Mouse (Mus musculus): ENCODE measurements around the gene Dars2. TPM values are rescaled to one million over a fixed set of nuclear protein-coding genes. Genes with fewer than 3 reads are reported as not detected.
A peak's percentile ranks its signal among the peaks of the same experiment; 100 is the strongest.

The Dars2 gene
- polyA plus RNA-seq (2011; ENCODE audit: insufficient read depth, insufficient read length, low read depth, missing spikeins), result 45.4 and 46.1 TPM in 2 replicates

GRCm38 (mm10) chr1:161070352-161071271, at the start of gene Dars2, which contains the start of gene Cenpl:
Gene Dars2 (minus strand): TSS chr1:161070658.
Gene Cenpl (plus strand): TSS chr1:161070713.
- Histone ChIP-seq H3K9ac (ENCODE audit: low read depth, poor library complexity, severe bottlenecking) (peak within 1 kb of the TSS; percentile 87), H3K9me3 (replicated peaks; ENCODE audit: control insufficient read depth, insufficient read depth, low read length, poor library complexity, severe bottlenecking) (no peaks in the 10 kb centered on the region), H3K27ac (ENCODE audit: insufficient read depth, low read length) (peak within 1 kb of the TSS; percentile 66; the same call in 1 of the 2 replicates), H3K4me3 (ENCODE audit: low read depth, low read length) (peak within 1 kb of the TSS; percentile 96), H3K36me3 (ENCODE audit: control insufficient read depth, insufficient read depth, low read length, poor library complexity, severe bottlenecking) (peaks cover 9% of the 10 kb centered on the region), H3K4me1 (ENCODE audit: control insufficient read depth, insufficient read depth, low read length) (no peaks in the 10 kb centered on the region), H3K27me3 (ENCODE audit: control insufficient read depth, insufficient read depth, low read length, poor library complexity, severe bottlenecking) (no peaks in the 10 kb centered on the region; the same call in 1 of the 2 replicates)
- TF ChIP-seq EP300 (IDR thresholded peaks at IDR 0.05; ENCODE audit: insufficient read depth, low read depth, low read length), result 0 out of 2 replicates have a peak, but pooled peaks have one; percentile 30
- TF ChIP-seq POLR2A (IDR thresholded peaks at IDR 0.05; ENCODE audit: insufficient read depth, low read length), result no peak
- TF ChIP-seq CTCF (IDR thresholded peaks at IDR 0.05; ENCODE audit: low read depth, low read length), result no peak

DNA sequence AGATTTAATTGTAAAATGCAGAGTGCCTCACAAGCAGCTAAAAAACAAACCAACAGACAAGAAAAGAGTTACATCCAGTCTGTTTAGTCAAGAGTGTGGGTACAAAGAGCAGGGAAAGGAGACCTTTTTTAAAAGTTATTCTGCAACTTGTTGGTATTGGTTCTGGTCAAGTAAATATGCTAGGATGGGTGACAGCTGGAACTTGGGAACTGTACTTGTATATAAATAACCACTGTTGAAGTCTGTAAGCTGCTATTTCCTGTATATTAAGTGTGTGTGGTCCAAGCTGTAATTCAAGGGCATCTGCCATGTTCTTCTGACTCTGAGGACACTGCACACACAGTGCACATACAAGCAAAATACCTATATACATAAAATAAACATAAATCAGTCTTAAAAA, 44.1 kb upstream of the Dars2 start:
- Histone ChIP-seq H3K27ac (ENCODE audit: insufficient read depth, low read length) (no peak overlapping the region), H3K27me3 (ENCODE audit: control insufficient read depth, insufficient read depth, low read length, poor library complexity, severe bottlenecking) (no peaks in the 10 kb centered on the region), H3K36me3 (ENCODE audit: control insufficient read depth, insufficient read depth, low read length, poor library complexity, severe bottlenecking) (no peaks in the 10 kb centered on the region), H3K9ac (ENCODE audit: low read depth, poor library complexity, severe bottlenecking) (no peak overlapping the region), H3K4me1 (ENCODE audit: control insufficient read depth, insufficient read depth, low read length) (no peaks in the 10 kb centered on the region), H3K4me3 (ENCODE audit: low read depth, low read length) (no peak overlapping the region), H3K9me3 (replicated peaks; ENCODE audit: control insufficient read depth, insufficient read depth, low read length, poor library complexity, severe bottlenecking) (no peaks in the 10 kb centered on the region)
- no peak for TF ChIP-seq CTCF (IDR thresholded peaks at IDR 0.05; ENCODE audit: low read depth, low read length)
- TF ChIP-seq POLR2A (IDR thresholded peaks at IDR 0.05; ENCODE audit: insufficient read depth, low read length), result no peak
- no peak for TF ChIP-seq EP300 (IDR thresholded peaks at IDR 0.05; ENCODE audit: insufficient read depth, low read depth, low read length)

- H3K4me1 ChIP-seq (ENCODE audit: control insufficient read depth, insufficient read depth, low read length), result no peaks in the 10 kb centered on the region
- TF ChIP-seq CTCF (IDR thresholded peaks at IDR 0.05; ENCODE audit: low read depth, low read length) (no peak), EP300 (IDR thresholded peaks at IDR 0.05; ENCODE audit: insufficient read depth, low read depth, low read length) (no peak), POLR2A (IDR thresholded peaks at IDR 0.05; ENCODE audit: insufficient read depth, low read length) (no peak)
- no peak overlapping the region for H3K9ac ChIP-seq (ENCODE audit: low read depth, poor library complexity, severe bottlenecking)
- H3K36me3 ChIP-seq (ENCODE audit: control insufficient read depth, insufficient read depth, low read length, poor library complexity, severe bottlenecking), result no peaks in the 10 kb centered on the region; the same call in 1 of the 2 replicates
- H3K4me3 ChIP-seq (ENCODE audit: low read depth, low read length), result no peak overlapping the region
- H3K27me3 ChIP-seq (ENCODE audit: control insufficient read depth, insufficient read depth, low read length, poor library complexity, severe bottlenecking), result no peaks in the 10 kb centered on the region
- no peaks in the 10 kb centered on the region for H3K9me3 ChIP-seq (replicated peaks; ENCODE audit: control insufficient read depth, insufficient read depth, low read length, poor library complexity, severe bottlenecking)
- no peak overlapping the region for H3K27ac ChIP-seq (ENCODE audit: insufficient read depth, low read length)
Observed at GRCm38 (mm10) chr1:161109216-161109615, 38.8 kb upstream of the Dars2 start.

DNA sequence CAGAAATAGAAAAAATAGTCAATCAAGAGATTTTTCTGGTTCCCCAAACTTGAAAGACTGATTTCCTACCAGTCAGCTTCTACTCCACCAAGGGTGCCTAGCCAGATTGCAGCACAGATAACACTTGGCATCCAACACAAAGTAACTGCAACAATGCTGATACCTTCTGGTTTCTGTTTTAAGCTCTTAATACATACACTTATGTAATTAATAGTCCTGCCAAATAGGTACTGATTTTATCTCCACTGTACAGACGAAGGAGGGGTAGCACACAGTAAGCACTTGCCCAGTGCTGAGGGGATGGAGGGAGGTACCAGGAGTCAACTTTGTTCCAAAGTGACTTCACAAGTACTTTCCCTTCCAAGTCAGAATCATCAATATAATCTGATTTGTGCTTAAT, 33.4 kb upstream of the Dars2 start:
- Histone ChIP-seq H3K9me3 (replicated peaks; ENCODE audit: control insufficient read depth, insufficient read depth, low read length, poor library complexity, severe bottlenecking) (no peaks in the 10 kb centered on the region), H3K27me3 (ENCODE audit: control insufficient read depth, insufficient read depth, low read length, poor library complexity, severe bottlenecking) (no peaks in the 10 kb centered on the region), H3K4me1 (ENCODE audit: control insufficient read depth, insufficient read depth, low read length) (no peaks in the 10 kb centered on the region), H3K4me3 (ENCODE audit: low read depth, low read length) (no peak overlapping the region), H3K36me3 (ENCODE audit: control insufficient read depth, insufficient read depth, low read length, poor library complexity, severe bottlenecking) (no peaks in the 10 kb centered on the region; the same call in none of the 2 replicates), H3K9ac (ENCODE audit: low read depth, poor library complexity, severe bottlenecking) (no peak overlapping the region), H3K27ac (ENCODE audit: insufficient read depth, low read length) (no peak overlapping the region)
- no peak for TF ChIP-seq CTCF (IDR thresholded peaks at IDR 0.05; ENCODE audit: low read depth, low read length)
- TF ChIP-seq POLR2A (IDR thresholded peaks at IDR 0.05; ENCODE audit: insufficient read depth, low read length), result no peak
- no peak for TF ChIP-seq EP300 (IDR thresholded peaks at IDR 0.05; ENCODE audit: insufficient read depth, low read depth, low read length)

DNA sequence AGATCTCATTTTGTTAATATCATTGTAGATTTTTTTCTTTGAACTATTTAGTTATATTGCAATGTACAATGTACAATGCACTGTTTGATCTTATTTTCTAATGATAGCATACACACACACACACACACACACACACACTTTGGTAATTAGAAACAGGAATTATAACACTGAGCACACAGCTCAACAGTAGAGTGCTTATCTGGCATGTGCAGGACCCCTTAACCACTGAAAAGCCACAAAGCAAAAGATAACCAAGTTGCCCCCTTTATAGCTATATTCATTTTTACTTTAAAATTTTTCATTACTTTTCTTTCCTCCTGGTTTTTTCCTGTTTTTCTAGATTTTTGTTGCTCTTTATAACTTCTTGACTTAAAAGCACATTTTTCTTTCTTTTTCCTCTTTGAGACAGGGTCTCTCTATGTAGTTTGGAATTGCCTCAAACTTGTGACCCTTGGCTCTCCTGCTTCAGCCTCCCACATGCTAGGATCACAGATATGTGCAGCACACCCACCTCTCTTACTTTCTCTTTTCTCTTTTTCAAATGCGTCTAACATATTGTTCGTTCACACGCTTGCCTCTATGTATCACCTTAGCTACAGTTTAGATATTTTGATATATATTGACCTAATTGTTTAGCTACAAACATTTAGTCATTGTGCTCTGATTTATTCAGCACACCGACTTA, 29.4 kb upstream of the Dars2 start:
- H3K27me3 ChIP-seq (ENCODE audit: control insufficient read depth, insufficient read depth, low read length, poor library complexity, severe bottlenecking), result no peaks in the 10 kb centered on the region
- H3K4me3 ChIP-seq (ENCODE audit: low read depth, low read length), result no peak overlapping the region
- H3K9me3 ChIP-seq (replicated peaks; ENCODE audit: control insufficient read depth, insufficient read depth, low read length, poor library complexity, severe bottlenecking), result no peaks in the 10 kb centered on the region
- no peak overlapping the region for H3K9ac ChIP-seq (ENCODE audit: low read depth, poor library complexity, severe bottlenecking)
- H3K4me1 ChIP-seq (ENCODE audit: control insufficient read depth, insufficient read depth, low read length), result no peaks in the 10 kb centered on the region
- no peak overlapping the region for H3K27ac ChIP-seq (ENCODE audit: insufficient read depth, low read length)
- TF ChIP-seq CTCF (IDR thresholded peaks at IDR 0.05; ENCODE audit: low read depth, low read length) (no peak), POLR2A (IDR thresholded peaks at IDR 0.05; ENCODE audit: insufficient read depth, low read length) (no peak), EP300 (IDR thresholded peaks at IDR 0.05; ENCODE audit: insufficient read depth, low read depth, low read length) (no peak)
- H3K36me3 ChIP-seq (ENCODE audit: control insufficient read depth, insufficient read depth, low read length, poor library complexity, severe bottlenecking), result no peaks in the 10 kb centered on the region; the same call in 1 of the 2 replicates
